Mouse (Mus musculus) heart, embryonic 15.5 days (tissue): ENCODE results near the gene Kctd6. TPM values are rescaled to one million over a fixed set of nuclear protein-coding genes. Genes with fewer than 3 reads are reported as not detected.

Experiments used
- polyA plus RNA-seq: library from polyadenylated mRNA; unstranded; fragments of >200 nt; fragmentation: Nextera tagmentation; extraction: Ambion mirVana; gene quantifications from 2 replicates; pipeline ENCODE4 v1.2.1, GENCODE M21; 2015

Kctd6 gene
- polyA plus RNA-seq, 1 experiment from 2014 or later = 12.5 TPM

Other genes starting within 250 kb of the Kctd6 start
- gene Dnase1l3, start 219.6 kb upstream of the Kctd6 start, polyA plus RNA-seq = 0.13 and 0.74 TPM in 2 replicates
- gene Abhd6, start 211.2 kb upstream of the Kctd6 start, polyA plus RNA-seq = 9.9 and 14.7 TPM in 2 replicates
- 39.3 and 40.3 TPM in 2 replicates for gene Rpp14, start 133.8 kb upstream of the Kctd6 start, polyA plus RNA-seq
- gene Pxk, start 115.9 kb upstream of the Kctd6 start, polyA plus RNA-seq = 30.0 and 32.1 TPM in 2 replicates
- 520 and 606 TPM in 2 replicates for gene Pdhb, start 41.1 kb upstream of the Kctd6 start, polyA plus RNA-seq
- gene Acox2, start 45.2 kb downstream of the Kctd6 start, polyA plus RNA-seq = 0.82 TPM in 1 of 2 replicates, not detected in the other
- gene Fam107a, start 103.9 kb downstream of the Kctd6 start, polyA plus RNA-seq = 0.44 and 0.62 TPM in 2 replicates
- 0.13 and 1.5 TPM in 2 replicates for gene Oit1, start 164.6 kb downstream of the Kctd6 start, polyA plus RNA-seq